Mouse (Mus musculus) hindbrain, embryonic 12.5 days (tissue): Measurements from ENCODE around the gene Olfr314. TPM values are rescaled to one million over a fixed set of nuclear protein-coding genes. Genes with fewer than 3 reads are reported as not detected.
A peak's percentile ranks its signal among the peaks of the same experiment; 100 is the strongest.
"Not testable (repeated sequence)": the region's sequence is repeated elsewhere in the genome, so short reads cannot be mapped to it uniquely, and the experiment has no call there.

Experiments used
- ATAC-seq: fragments of 200-750 bp; cut with Nextera tagmentation; 2 replicates; pipeline ENCODE4 v1.8.0; 2017; ENCODE audit warnings: moderate TSS enrichment; ENCODE audit not compliant: low FRiP score
- H3K27ac ChIP-seq: fragments of 300-500 bp; sonication (generic); 2 replicates; pipeline ENCODE4 v1.5.1; 2016; ENCODE audit warnings: mild to moderate bottlenecking
- H3K27me3 ChIP-seq: fragments of 300-500 bp; sonication (generic); 2 replicates; pipeline ENCODE4 v1.6.1; 2016; ENCODE audit warnings: mild to moderate bottlenecking
- H3K36me3 ChIP-seq: fragments of 300-500 bp; sonication (generic); 2 replicates; pipeline ENCODE4 v1.6.1; 2016; ENCODE audit warnings: mild to moderate bottlenecking
- H3K4me1 ChIP-seq: fragments of 300-500 bp; sonication (generic); 2 replicates; pipeline ENCODE4 v1.6.1; 2016
- H3K4me2 ChIP-seq: fragments of 300-500 bp; sonication (generic); replicated peaks from 2 replicates; pipeline ENCODE4 v1.6.1; 2016; ENCODE audit warnings: mild to moderate bottlenecking
- H3K4me3 ChIP-seq: fragments of 300-500 bp; sonication (generic); 2 replicates; pipeline ENCODE4 v1.5.1; 2016; ENCODE audit warnings: mild to moderate bottlenecking
- H3K9ac ChIP-seq: fragments of 300-500 bp; sonication (generic); 2 replicates; pipeline ENCODE4 v1.6.1; 2016; ENCODE audit warnings: mild to moderate bottlenecking, moderate library complexity
- H3K9me3 ChIP-seq: fragments of 300-500 bp; sonication (generic); replicated peaks from 2 replicates; pipeline ENCODE4 v1.6.1; 2016; ENCODE audit warnings: mild to moderate bottlenecking
- WGBS: fragments of 180-500 bp; shearing (Covaris S2); methylation state at CpG from one replicate; pipeline ENCODE4 v1.1.7; 2016; 5-methylcytosine and 5-hydroxymethylcytosine counted together
- polyA plus RNA-seq: library from polyadenylated mRNA; unstranded; fragments of >200 nt; fragmentation: Nextera tagmentation; extraction: Ambion mirVana; gene quantifications from 2 replicates; pipeline ENCODE4 v1.2.1, GENCODE M21; 2016

Gene Olfr314
- polyA plus RNA-seq, 1 experiment from 2014 or later: not detected

DNA sequence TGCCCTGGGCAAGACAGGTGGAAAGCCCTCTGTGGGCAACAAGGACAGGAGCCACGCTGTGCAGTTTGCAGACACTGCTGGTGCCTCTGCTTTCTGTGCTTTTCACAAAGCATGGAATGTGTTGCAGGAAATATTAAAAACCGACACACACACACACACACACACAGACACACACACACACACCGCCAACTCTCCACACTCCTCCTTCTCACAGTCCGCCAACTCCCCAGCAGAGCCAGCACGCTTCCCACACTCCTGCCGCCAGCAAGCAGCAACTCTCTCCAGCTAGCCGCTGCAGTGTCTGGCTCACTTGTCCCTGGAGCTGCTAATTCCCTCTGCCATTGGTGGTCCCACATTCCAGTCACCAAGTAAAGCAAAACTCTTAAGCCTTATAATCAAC lies 14.1 kb downstream of the Olfr314 start:
- Histone ChIP-seq H3K9me3 (no peaks in the 10 kb centered on the region), H3K9ac (no peak overlapping the region), H3K36me3 (no peaks in the 10 kb centered on the region), H3K4me3 (no peak overlapping the region), H3K27ac (no peak overlapping the region), H3K4me1 (peaks cover 5% of the 10 kb centered on the region), H3K4me2 (no peak overlapping the region), H3K27me3 (no peaks in the 10 kb centered on the region)
- 79% methylated on average over 7 of the region's 7 CpGs for whole genome bisulfite sequencing
- ATAC-seq: no peak

GRCm38 (mm10) chr11:58799747-58800146 lies 17.0 kb downstream of the Olfr314 start:
- Histone ChIP-seq H3K4me3 (no peak overlapping the region), H3K27me3 (no peaks in the 10 kb centered on the region), H3K9ac (no peak overlapping the region), H3K4me2 (no peak overlapping the region), H3K27ac (no peak overlapping the region), H3K9me3 (no peaks in the 10 kb centered on the region), H3K4me1 (peaks cover 11% of the 10 kb centered on the region), H3K36me3 (no peaks in the 10 kb centered on the region)
- no peak for ATAC-seq
- WGBS: 78% methylated on average over 5 of the region's 5 CpGs

DNA sequence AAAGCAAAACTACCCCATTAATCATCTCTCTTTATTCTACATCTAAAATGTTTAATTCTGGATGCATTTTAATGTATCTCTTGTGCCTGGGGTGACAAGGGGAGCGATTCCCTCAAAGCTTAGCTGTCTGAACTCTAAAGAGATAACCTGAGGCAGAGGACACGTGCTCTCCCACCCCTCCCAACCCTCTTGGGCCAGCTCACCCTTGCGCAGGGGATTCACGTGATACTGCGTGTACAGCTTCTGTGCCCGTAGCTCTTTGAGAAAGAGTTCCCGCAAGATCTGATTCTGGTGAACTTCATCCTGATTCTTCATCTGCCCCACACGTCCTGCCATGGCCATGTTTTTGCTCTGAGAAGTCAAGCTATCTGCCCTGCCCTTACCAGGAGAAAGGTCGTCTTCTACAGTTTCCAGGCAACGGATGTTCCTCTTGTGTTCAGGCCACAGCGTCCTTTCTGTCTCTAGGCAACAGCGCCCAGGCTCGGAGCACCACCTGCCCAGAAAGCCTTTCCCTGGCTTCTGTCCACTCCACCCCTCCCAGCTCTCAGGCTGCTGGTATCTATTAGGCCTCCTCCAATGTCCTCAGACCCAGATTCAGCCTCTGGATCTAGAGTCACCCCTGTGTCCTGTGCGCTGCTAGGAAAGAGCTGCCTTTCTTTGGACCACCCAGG lies 18.9 kb downstream of the Olfr314 start, which contains the start of gene Fam183b:
Gene Fam183b (minus strand): TSS at position 403 of the 671 bp plus-strand sequence.
- peak within 1 kb of the TSS; percentile 41 for H3K4me2 ChIP-seq
- ATAC-seq: peak; percentile 74
- WGBS: 31% methylated on average over 14 of the region's 14 CpGs

DNA sequence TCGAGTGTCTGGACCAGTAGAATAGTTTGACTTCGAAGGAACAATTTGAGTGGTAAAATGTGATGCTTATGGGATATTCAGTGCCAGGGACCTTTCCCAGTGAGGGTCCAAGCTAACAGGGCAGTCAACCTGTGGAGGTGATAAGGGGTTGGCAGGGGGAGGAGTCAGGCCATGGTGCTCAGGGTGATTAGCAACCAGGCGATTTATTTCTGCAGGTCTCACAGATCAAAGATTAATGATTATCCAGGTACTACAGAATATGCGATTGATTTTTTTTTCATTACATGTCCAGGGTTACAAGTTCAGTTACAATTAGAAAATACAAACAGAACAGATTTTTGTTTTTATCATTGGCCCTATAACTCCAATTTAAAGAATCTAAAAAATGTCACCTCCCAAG lies 21.1 kb downstream of the Olfr314 start:
- Histone ChIP-seq H3K4me3 (no peak overlapping the region), H3K27ac (no peak overlapping the region), H3K27me3 (no peaks in the 10 kb centered on the region), H3K36me3 (no peaks in the 10 kb centered on the region), H3K9ac (no peak overlapping the region), H3K9me3 (no peaks in the 10 kb centered on the region), H3K4me2 (no peak overlapping the region), H3K4me1 (peaks cover 11% of the 10 kb centered on the region)
- 80% methylated on average over 4 of the region's 4 CpGs for WGBS
- no peak for ATAC-seq

More for the DNA sequence above, 18.9 kb downstream of the Olfr314 start, which contains the start of gene Fam183b:
- H3K9me3 ChIP-seq: no peaks in the 10 kb centered on the region
- peak within 1 kb of the TSS; percentile 18; the same call in 1 of the 2 replicates for H3K27ac ChIP-seq
- H3K4me1 ChIP-seq: peaks cover 11% of the 10 kb centered on the region
- no peaks in the 10 kb centered on the region for H3K36me3 ChIP-seq
- H3K27me3 ChIP-seq: no peaks in the 10 kb centered on the region
- no peak within 1 kb of the TSS for H3K9ac ChIP-seq
- no peak within 1 kb of the TSS for H3K4me3 ChIP-seq

- Histone ChIP-seq H3K4me3 (no peak overlapping the region), H3K9ac (no peak overlapping the region), H3K4me2 (no peak overlapping the region), H3K27ac (no peak overlapping the region), H3K36me3 (no peaks in the 10 kb centered on the region), H3K9me3 (no peaks in the 10 kb centered on the region), H3K4me1 (peaks cover 11% of the 10 kb centered on the region), H3K27me3 (no peaks in the 10 kb centered on the region)
- 72% methylated on average over 2 of the region's 2 CpGs for WGBS
- ATAC-seq: no peak
Measured at GRCm38 (mm10) chr11:58804393-58804792, 21.6 kb downstream of the Olfr314 start.

DNA sequence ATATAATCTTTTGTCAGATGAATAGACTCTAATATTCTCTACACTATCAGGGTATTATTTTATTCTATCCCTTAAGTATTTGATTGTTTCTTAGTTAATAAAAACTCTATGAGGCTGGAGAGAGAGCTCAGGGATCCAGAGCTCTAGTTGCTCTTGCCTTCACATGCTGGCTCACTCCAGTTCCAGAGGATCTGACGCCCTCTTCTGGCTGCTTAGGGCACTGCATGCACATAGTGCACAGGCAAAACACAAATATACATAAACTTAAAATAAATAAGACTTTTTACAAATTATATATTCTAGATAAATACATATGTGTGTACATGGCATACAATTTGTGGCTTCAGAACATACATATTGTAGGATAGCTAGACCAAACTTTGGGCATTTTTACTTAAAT lies 29.2 kb downstream of the Olfr314 start:
- no peak overlapping the region for H3K27ac ChIP-seq
- no peak overlapping the region for H3K4me2 ChIP-seq
- no peaks in the 10 kb centered on the region for H3K9me3 ChIP-seq
- no peak overlapping the region for H3K4me3 ChIP-seq
- no peak for ATAC-seq
- H3K36me3 ChIP-seq: no peaks in the 10 kb centered on the region
- H3K27me3 ChIP-seq: no peaks in the 10 kb centered on the region
- H3K4me1 ChIP-seq: no peaks in the 10 kb centered on the region
- WGBS: 7% methylated on average over 1 of the region's 1 CpGs
- no peak overlapping the region for H3K9ac ChIP-seq

DNA sequence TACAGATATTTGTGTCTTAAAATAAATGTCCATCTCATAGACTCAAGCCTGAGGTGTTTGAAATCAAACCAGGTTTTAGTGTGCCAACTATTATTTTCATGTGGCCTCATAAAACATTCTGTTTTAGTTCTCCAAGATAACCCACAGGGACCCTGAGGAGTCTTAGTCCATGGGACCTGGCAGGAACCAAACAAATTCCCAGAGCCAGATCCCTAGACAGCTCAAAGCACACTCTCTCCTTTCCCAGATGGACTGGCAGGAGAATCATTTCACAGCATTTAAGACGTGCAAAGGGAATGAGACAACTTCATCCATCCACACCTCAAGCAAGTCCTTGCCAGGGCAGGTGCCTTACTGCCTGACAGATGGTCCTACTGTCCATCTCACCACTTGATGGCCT lies 31.9 kb downstream of the Olfr314 start, which contains the start of gene Olfr313:
Gene Olfr313 (plus strand): TSS at position 301 of the 400 bp plus-strand sequence.
- not testable (repeated sequence) for H3K9ac ChIP-seq, H3K4me1 ChIP-seq, H3K4me2 ChIP-seq, H3K9me3 ChIP-seq, H3K27me3 ChIP-seq, H3K4me3 ChIP-seq, H3K36me3 ChIP-seq, ATAC-seq, H3K27ac ChIP-seq
- WGBS: 59% methylated on average over 1 of the region's 1 CpGs

- Histone ChIP-seq H3K36me3 (no peaks in the 10 kb centered on the region), H3K9ac (no peak overlapping the region), H3K4me2 (no peak overlapping the region), H3K4me1 (no peaks in the 10 kb centered on the region), H3K9me3 (no peaks in the 10 kb centered on the region), H3K4me3 (no peak overlapping the region), H3K27ac (no peak overlapping the region), H3K27me3 (no peaks in the 10 kb centered on the region)
- 81% methylated on average over 1 of the region's 1 CpGs for WGBS
- ATAC-seq: no peak
Measured at GRCm38 (mm10) chr11:58815676-58816075, 32.9 kb downstream of the Olfr314 start.

GRCm38 (mm10) chr11:58828937-58829336 lies 46.2 kb downstream of the Olfr314 start, which contains the start of gene Olfr312:
Gene Olfr312 (plus strand): TSS chr11:58829237.
- H3K27ac ChIP-seq, H3K9me3 ChIP-seq, ATAC-seq, H3K9ac ChIP-seq, H3K4me3 ChIP-seq, H3K27me3 ChIP-seq, H3K4me1 ChIP-seq, H3K4me2 ChIP-seq, H3K36me3 ChIP-seq: not testable (repeated sequence)

DNA sequence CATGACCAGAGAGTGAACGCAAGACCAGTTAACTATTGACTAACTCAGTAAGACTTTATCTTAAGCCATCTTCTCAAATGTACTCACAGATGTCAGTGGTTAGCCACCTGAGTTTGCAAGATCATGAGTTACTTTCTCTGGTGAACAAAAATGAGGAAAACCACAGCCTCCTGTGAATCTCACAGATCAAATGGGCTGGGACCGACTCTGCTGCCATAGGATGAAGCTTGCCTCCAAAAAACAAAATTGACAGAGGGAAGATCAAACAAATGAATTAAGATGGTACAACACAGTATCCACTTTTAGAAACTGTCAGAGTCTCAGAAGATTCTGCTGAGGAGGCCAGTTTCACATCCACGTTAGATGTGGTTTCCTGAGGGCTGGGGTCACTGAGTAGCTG lies 47.0 kb downstream of the Olfr314 start:
- Histone ChIP-seq H3K9me3 (no peaks in the 10 kb centered on the region), H3K4me1 (no peaks in the 10 kb centered on the region), H3K36me3 (no peaks in the 10 kb centered on the region), H3K27me3 (no peaks in the 10 kb centered on the region), H3K4me3 (no peak overlapping the region), H3K4me2 (no peak overlapping the region), H3K9ac (no peak overlapping the region), H3K27ac (no peak overlapping the region)
- no peak for ATAC-seq
- 79% methylated on average over 3 of the region's 3 CpGs for WGBS

DNA sequence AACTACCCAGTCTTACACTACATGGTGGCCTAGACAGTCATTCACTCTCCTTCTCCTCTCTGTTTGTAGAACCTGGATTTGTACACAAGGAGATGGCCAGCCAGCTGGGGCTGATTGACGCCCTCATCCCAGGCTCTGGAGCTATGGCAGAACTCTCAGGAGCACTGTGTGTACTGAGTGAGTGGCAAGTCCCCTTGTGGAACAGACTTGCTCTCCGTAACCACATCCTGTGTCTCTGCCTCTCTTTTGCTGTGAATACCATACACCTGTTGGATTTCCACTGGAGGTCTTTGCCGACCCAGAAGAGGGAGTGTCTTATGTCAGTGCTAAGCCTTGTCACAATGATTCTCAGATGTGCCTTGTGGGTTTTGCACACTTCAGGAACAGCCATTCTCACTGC lies 49.8 kb downstream of the Olfr314 start:
- not testable (repeated sequence) for ATAC-seq, H3K9ac ChIP-seq, H3K27ac ChIP-seq, H3K4me1 ChIP-seq, H3K4me3 ChIP-seq, H3K9me3 ChIP-seq, H3K36me3 ChIP-seq, H3K4me2 ChIP-seq, H3K27me3 ChIP-seq
- 85% methylated on average over 3 of the region's 3 CpGs for WGBS
